Mouse (Mus musculus): Measurements from ENCODE around the gene Sprr2b.
"Not testable (repeated sequence)": the region's sequence is repeated elsewhere in the genome, so short reads cannot be mapped to it uniquely, and the experiment has no call there.

- not testable (repeated sequence) for TF ChIP-seq CTCF (IDR thresholded peaks at IDR 0.05; ENCODE audit: borderline replicate concordance, extremely low read depth, insufficient read depth, insufficient read length); POLR2A (IDR thresholded peaks at IDR 0.05; ENCODE audit: borderline replicate concordance, extremely low read depth, insufficient read depth, insufficient read length, poor library complexity, severe bottlenecking)
Observed at GRCm38 (mm10) chr3:92285101-92285500, 31.3 kb upstream of the Sprr2b start, which contains the start of gene Sprr2a3.
